Mouse (Mus musculus) heart, embryonic 15.5 days (tissue): ENCODE measurements around the gene AI597479. TPM values are rescaled to one million over a fixed set of nuclear protein-coding genes. Genes with fewer than 3 reads are reported as not detected.

Experiments used
- ATAC-seq: fragments of 200-750 bp; cut with Nextera tagmentation; replicated peaks from 2 replicates; pipeline ENCODE4 v1.8.0; 2017; ENCODE audit warnings: low read depth, moderate TSS enrichment; ENCODE audit not compliant: insufficient number of reproducible peaks, insufficient read depth, low FRiP score
- H3K27ac ChIP-seq: fragments of 300-500 bp; sonication (generic); 2 replicates; pipeline ENCODE4 v1.5.1; 2015; ENCODE audit warnings: mild to moderate bottlenecking, inconsistent platforms
- H3K27me3 ChIP-seq: fragments of 300-500 bp; sonication (generic); 2 replicates; pipeline ENCODE4 v1.6.1; 2015; ENCODE audit warnings: inconsistent platforms
- H3K36me3 ChIP-seq: fragments of 300-500 bp; sonication (generic); 2 replicates; pipeline ENCODE4 v1.6.1; 2015; ENCODE audit warnings: mild to moderate bottlenecking, inconsistent platforms
- H3K4me1 ChIP-seq: fragments of 300-500 bp; sonication (generic); replicated peaks from 2 replicates; pipeline ENCODE4 v1.6.1; 2015; ENCODE audit warnings: inconsistent platforms
- H3K4me2 ChIP-seq: fragments of 300-500 bp; sonication (generic); 2 replicates; pipeline ENCODE4 v1.6.1; 2015; ENCODE audit warnings: inconsistent platforms, mild to moderate bottlenecking, moderate library complexity
- H3K4me3 ChIP-seq: fragments of 300-500 bp; sonication (generic); 2 replicates; pipeline ENCODE4 v1.5.1; 2015; ENCODE audit warnings: mild to moderate bottlenecking, inconsistent platforms
- H3K9ac ChIP-seq: fragments of 300-500 bp; sonication (generic); 2 replicates; pipeline ENCODE4 v1.6.1; 2015; ENCODE audit warnings: mild to moderate bottlenecking, inconsistent platforms
- H3K9me3 ChIP-seq: fragments of 300-500 bp; sonication (generic); replicated peaks from 2 replicates; pipeline ENCODE4 v1.6.1; 2016; ENCODE audit warnings: inconsistent platforms
- WGBS: fragments of 180-500 bp; shearing (Covaris S2); methylation state at CpG from one replicate; pipeline ENCODE4 v1.1.7; 2015; ENCODE audit warnings: mixed read lengths; 5-methylcytosine and 5-hydroxymethylcytosine counted together
- polyA plus RNA-seq: library from polyadenylated mRNA; unstranded; fragments of >200 nt; fragmentation: Nextera tagmentation; extraction: Ambion mirVana; gene quantifications from 2 replicates; pipeline ENCODE4 v1.2.1, GENCODE M21; 2015

Gene AI597479
- polyA plus RNA-seq, 1 experiment from 2014 or later, result 20.0 TPM

- no peak overlapping the region for H3K4me3 ChIP-seq
- ATAC-seq, result no peak
- no peaks in the 10 kb centered on the region for H3K9me3 ChIP-seq
- WGBS, result 71% methylated on average over 4 of the region's 4 CpGs
- H3K9ac ChIP-seq, result no peak overlapping the region
- H3K4me2 ChIP-seq, result no peak overlapping the region
- H3K36me3 ChIP-seq, result peaks cover 26% of the 10 kb centered on the region
- H3K27me3 ChIP-seq, result no peaks in the 10 kb centered on the region
- peak overlapping the region; percentile 61 for H3K27ac ChIP-seq
- H3K4me1 ChIP-seq, result peaks cover 70% of the 10 kb centered on the region
These were observed 45.3 kb downstream of the AI597479 start for GRCm38 (mm10) chr1:43143791-43144190.

DNA sequence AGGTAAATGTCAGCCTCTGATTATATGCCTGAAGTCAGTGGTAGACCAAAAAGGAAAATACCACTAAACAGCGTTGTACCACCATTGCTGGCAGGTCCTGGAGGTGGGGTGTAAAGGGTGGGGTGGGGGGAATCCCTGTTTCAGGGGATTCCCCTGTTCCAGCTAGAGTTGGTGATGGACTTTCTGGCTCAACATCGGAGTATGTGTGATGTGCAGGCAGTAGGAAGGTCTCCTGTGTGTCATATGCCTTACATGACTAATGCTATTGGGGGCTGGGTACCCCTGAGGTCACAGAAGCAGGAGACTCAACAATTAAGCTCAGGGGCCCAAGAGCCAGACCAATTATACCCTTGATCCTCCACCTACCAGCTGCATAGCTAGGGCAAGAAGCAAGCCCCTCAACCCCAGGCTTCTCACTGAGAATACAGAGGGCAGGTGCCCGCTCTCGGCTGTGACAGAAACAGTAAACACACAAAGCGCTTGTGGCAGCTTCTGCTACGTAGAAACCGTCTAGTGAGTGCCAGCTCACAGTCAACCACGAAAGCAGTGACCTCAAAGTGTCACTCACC is 45.9 kb downstream of the AI597479 start:
- Histone ChIP-seq H3K36me3 (peaks cover 32% of the 10 kb centered on the region), H3K4me1 (peaks cover 74% of the 10 kb centered on the region), H3K9ac (no peak overlapping the region), H3K27ac (peak overlapping the region; percentile 61), H3K4me2 (no peak overlapping the region), H3K27me3 (no peaks in the 10 kb centered on the region), H3K4me3 (no peak overlapping the region), H3K9me3 (no peaks in the 10 kb centered on the region)
- no peak for ATAC-seq
- 80% methylated on average over 8 of the region's 8 CpGs for WGBS

DNA sequence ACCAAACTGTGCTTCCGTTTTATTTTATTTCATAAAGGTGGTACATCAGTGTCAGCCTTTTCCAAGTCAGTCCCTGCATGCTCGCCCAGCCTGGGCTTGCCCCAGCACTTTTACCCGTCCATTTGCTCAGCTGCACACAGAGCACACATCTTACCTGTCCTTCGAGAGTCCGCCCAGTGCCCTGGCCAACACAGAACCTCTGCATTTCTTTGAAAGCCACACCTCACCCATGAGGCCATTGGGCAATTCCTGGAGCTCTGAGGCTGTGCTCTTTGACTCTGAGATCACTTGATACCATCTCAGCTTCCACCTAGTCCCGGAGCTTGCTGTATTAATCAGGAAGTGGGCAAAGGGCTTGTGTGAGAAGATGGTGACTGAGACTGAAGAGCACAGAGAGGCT is 46.9 kb downstream of the AI597479 start:
- Histone ChIP-seq H3K36me3 (peaks cover 34% of the 10 kb centered on the region), H3K27me3 (no peaks in the 10 kb centered on the region), H3K4me3 (no peak overlapping the region), H3K9ac (peak overlapping the region; percentile 22; the same call in 1 of the 2 replicates), H3K27ac (peak overlapping the region; percentile 1; the same call in 1 of the 2 replicates), H3K4me1 (peaks cover 77% of the 10 kb centered on the region), H3K4me2 (no peak overlapping the region), H3K9me3 (no peaks in the 10 kb centered on the region)
- WGBS, result 72% methylated on average over 6 of the region's 6 CpGs
- ATAC-seq, result no peak

- H3K9ac ChIP-seq, result no peak overlapping the region
- 61% methylated on average over 2 of the region's 2 CpGs for WGBS
- no peak overlapping the region for H3K4me3 ChIP-seq
- no peak for ATAC-seq
- H3K9me3 ChIP-seq, result no peaks in the 10 kb centered on the region
- H3K4me1 ChIP-seq, result peaks cover 78% of the 10 kb centered on the region
- H3K4me2 ChIP-seq, result no peak overlapping the region
- no peaks in the 10 kb centered on the region for H3K27me3 ChIP-seq
- H3K27ac ChIP-seq, result 0 out of 2 replicates have a peak overlapping the region, but pooled peaks have one; percentile 33
- H3K36me3 ChIP-seq, result peaks cover 51% of the 10 kb centered on the region
These were observed 49.0 kb downstream of the AI597479 start for GRCm38 (mm10) chr1:43147474-43147873.

- Histone ChIP-seq H3K9ac (no peak overlapping the region), H3K4me3 (no peak overlapping the region), H3K36me3 (peaks cover 50% of the 10 kb centered on the region), H3K27ac (0 out of 2 replicates have a peak overlapping the region, but pooled peaks have one; percentile 18), H3K4me2 (no peak overlapping the region), H3K27me3 (no peaks in the 10 kb centered on the region), H3K9me3 (no peaks in the 10 kb centered on the region), H3K4me1 (peaks cover 81% of the 10 kb centered on the region)
- ATAC-seq, result no peak
- WGBS, result 53% methylated on average over 3 of the region's 3 CpGs
These were observed 51.7 kb downstream of the AI597479 start for GRCm38 (mm10) chr1:43150225-43150624.

GRCm38 (mm10) chr1:43152626-43153025 is 54.1 kb downstream of the AI597479 start:
- H3K27ac ChIP-seq, result peak overlapping the region; percentile 74; the same call in 1 of the 2 replicates
- H3K4me3 ChIP-seq, result no peak overlapping the region
- WGBS, result 56% methylated on average over 4 of the region's 4 CpGs
- no peaks in the 10 kb centered on the region for H3K27me3 ChIP-seq
- H3K4me2 ChIP-seq, result no peak overlapping the region
- H3K36me3 ChIP-seq, result peaks cover 51% of the 10 kb centered on the region
- no peak overlapping the region for H3K9ac ChIP-seq
- H3K9me3 ChIP-seq, result no peaks in the 10 kb centered on the region
- ATAC-seq, result no peak
- peaks cover 79% of the 10 kb centered on the region for H3K4me1 ChIP-seq

DNA sequence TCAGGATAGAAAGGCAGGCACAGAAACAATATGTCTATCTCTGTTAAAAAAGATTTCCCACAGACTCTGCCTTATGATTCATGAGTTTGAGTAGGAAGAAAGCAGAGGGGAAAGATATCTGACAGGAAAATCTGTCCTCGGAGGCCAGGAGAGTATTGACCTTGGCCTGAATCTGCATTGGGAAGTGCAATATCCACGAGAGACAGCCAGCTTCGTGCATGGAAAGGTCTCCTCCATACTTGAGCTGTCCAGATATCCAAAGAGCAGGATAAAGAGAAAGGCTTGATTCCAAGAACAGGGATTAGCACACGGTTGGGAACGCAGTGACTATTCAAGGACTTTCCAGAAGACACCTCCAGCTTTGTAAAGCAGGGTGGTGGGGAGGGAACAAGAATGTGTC is 55.0 kb downstream of the AI597479 start:
- Histone ChIP-seq H3K27ac (peak overlapping the region; percentile 74), H3K4me2 (no peak overlapping the region), H3K4me1 (peaks cover 82% of the 10 kb centered on the region), H3K27me3 (no peaks in the 10 kb centered on the region), H3K4me3 (no peak overlapping the region), H3K36me3 (peaks cover 53% of the 10 kb centered on the region), H3K9ac (no peak overlapping the region), H3K9me3 (no peaks in the 10 kb centered on the region)
- no peak; the same call in 1 of the 2 replicates for ATAC-seq
- 27% methylated on average over 5 of the region's 5 CpGs for WGBS

DNA sequence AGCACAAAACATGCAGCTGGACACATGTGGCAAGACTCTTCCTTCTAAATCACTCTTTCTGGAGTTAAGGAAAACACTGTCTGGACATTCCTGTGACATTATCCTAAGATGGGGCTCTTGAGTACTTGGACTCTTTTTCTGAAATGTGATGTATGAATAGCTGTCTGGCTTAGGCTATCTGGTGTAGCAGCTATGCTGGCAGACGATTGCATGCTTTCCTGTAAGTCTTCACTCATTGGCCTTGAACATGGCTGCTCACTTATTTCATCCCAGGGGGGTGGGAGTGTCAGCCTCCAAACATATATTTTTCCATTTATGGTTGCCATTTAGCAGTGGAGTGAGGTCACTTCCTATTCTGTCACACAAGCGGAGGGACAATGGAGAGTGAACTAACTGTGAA is 56.0 kb downstream of the AI597479 start:
- H3K4me2 ChIP-seq, result no peak overlapping the region
- no peak overlapping the region for H3K9ac ChIP-seq
- no peaks in the 10 kb centered on the region for H3K9me3 ChIP-seq
- WGBS, result 31% methylated on average over 2 of the region's 2 CpGs
- peak; percentile 53; the same call in 1 of the 2 replicates for ATAC-seq
- H3K4me1 ChIP-seq, result peaks cover 82% of the 10 kb centered on the region
- peak overlapping the region; percentile 74 for H3K27ac ChIP-seq
- no peaks in the 10 kb centered on the region for H3K27me3 ChIP-seq
- peaks cover 46% of the 10 kb centered on the region for H3K36me3 ChIP-seq
- H3K4me3 ChIP-seq, result no peak overlapping the region

GRCm38 (mm10) chr1:43157907-43158306 is 59.4 kb downstream of the AI597479 start:
- ATAC-seq, result no peak
- Histone ChIP-seq H3K4me2 (no peak overlapping the region), H3K4me1 (peaks cover 85% of the 10 kb centered on the region), H3K9ac (no peak overlapping the region), H3K4me3 (no peak overlapping the region), H3K36me3 (peaks cover 13% of the 10 kb centered on the region), H3K27me3 (no peaks in the 10 kb centered on the region), H3K9me3 (no peaks in the 10 kb centered on the region), H3K27ac (no peak overlapping the region)
- 86% methylated on average over 2 of the region's 2 CpGs for WGBS

- Histone ChIP-seq H3K4me1 (peaks cover 83% of the 10 kb centered on the region), H3K9me3 (no peaks in the 10 kb centered on the region), H3K27me3 (no peaks in the 10 kb centered on the region), H3K36me3 (peaks cover 13% of the 10 kb centered on the region), H3K27ac (peak overlapping the region; percentile 80), H3K4me2 (peak overlapping the region; percentile 43), H3K4me3 (peak overlapping the region; percentile 6; the same call in 1 of the 2 replicates), H3K9ac (peak overlapping the region; percentile 35)
- 18% methylated on average over 4 of the region's 4 CpGs for WGBS
- ATAC-seq, result no peak
These were observed 60.9 kb downstream of the AI597479 start for GRCm38 (mm10) chr1:43159429-43159828.

GRCm38 (mm10) chr1:43162394-43162793 is 63.9 kb downstream of the AI597479 start:
- H3K4me2 ChIP-seq, result peak overlapping the region; percentile 85
- no peak for ATAC-seq
- H3K9me3 ChIP-seq, result no peaks in the 10 kb centered on the region
- WGBS, result 57% methylated on average over 3 of the region's 3 CpGs
- H3K27me3 ChIP-seq, result no peaks in the 10 kb centered on the region
- peak overlapping the region; percentile 92 for H3K27ac ChIP-seq
- H3K4me1 ChIP-seq, result peaks cover 67% of the 10 kb centered on the region
- H3K9ac ChIP-seq, result peak overlapping the region; percentile 69
- peak overlapping the region; percentile 66 for H3K4me3 ChIP-seq
- H3K36me3 ChIP-seq, result peaks cover 16% of the 10 kb centered on the region

DNA sequence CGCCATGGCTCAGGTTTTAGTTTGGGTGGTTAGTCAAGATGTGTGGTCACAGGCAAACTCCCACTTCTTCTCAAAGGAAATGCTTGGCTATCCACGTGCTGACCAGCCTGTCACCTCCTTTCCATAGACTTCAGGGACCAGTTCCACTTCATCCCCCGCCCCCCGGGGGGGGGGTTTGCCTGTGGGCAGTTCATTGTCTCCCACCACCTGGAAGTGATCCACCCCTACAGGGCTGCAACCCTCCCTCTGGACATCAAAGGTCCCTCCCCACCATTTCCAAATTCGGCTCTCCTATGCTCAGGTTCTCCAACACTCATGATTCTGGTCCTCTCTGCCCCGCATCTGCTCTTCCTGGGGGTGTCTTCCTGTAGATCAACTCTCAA is 64.6 kb downstream of the AI597479 start:
- peak overlapping the region; percentile 92 for H3K27ac ChIP-seq
- H3K27me3 ChIP-seq, result no peaks in the 10 kb centered on the region
- H3K9ac ChIP-seq, result peak overlapping the region; percentile 69
- no peaks in the 10 kb centered on the region for H3K9me3 ChIP-seq
- peak overlapping the region; percentile 85 for H3K4me2 ChIP-seq
- peak overlapping the region; percentile 66 for H3K4me3 ChIP-seq
- peaks cover 69% of the 10 kb centered on the region for H3K4me1 ChIP-seq
- peak; percentile 12; the same call in 1 of the 2 replicates for ATAC-seq
- 4% methylated on average over 6 of the region's 6 CpGs for WGBS
- H3K36me3 ChIP-seq, result peaks cover 13% of the 10 kb centered on the region; the same call in 1 of the 2 replicates
